Mouse (Mus musculus) lung, embryonic 15.5 days (tissue): Measurements from ENCODE around the gene Slc20a1. TPM values are rescaled to one million over a fixed set of nuclear protein-coding genes. Genes with fewer than 3 reads are reported as not detected.

ENCODE experiments used
- ATAC-seq: fragments of 200-750 bp; cut with Nextera tagmentation; 2 replicates; pipeline ENCODE4 v1.8.0; 2017; ENCODE audit warnings: moderate number of reproducible peaks, borderline replicate concordance; ENCODE audit not compliant: low FRiP score, low TSS enrichment; ENCODE audit errors: extremely low read depth
- H3K27ac ChIP-seq: fragments of 300-500 bp; sonication (generic); 2 replicates; pipeline ENCODE4 v1.5.1; 2015; ENCODE audit warnings: moderate library complexity, mild to moderate bottlenecking, inconsistent platforms
- H3K27me3 ChIP-seq: fragments of 300-500 bp; sonication (generic); 2 replicates; pipeline ENCODE4 v1.6.1; 2015; ENCODE audit warnings: inconsistent platforms
- H3K36me3 ChIP-seq: fragments of 300-500 bp; sonication (generic); 2 replicates; pipeline ENCODE4 v1.6.1; 2015; ENCODE audit warnings: inconsistent platforms
- H3K4me1 ChIP-seq: fragments of 300-500 bp; sonication (generic); 2 replicates; pipeline ENCODE4 v1.6.1; 2015; ENCODE audit warnings: inconsistent platforms
- H3K4me2 ChIP-seq: fragments of 300-500 bp; sonication (generic); 2 replicates; pipeline ENCODE4 v1.6.1; 2015; ENCODE audit warnings: inconsistent platforms, mild to moderate bottlenecking, moderate library complexity
- H3K4me3 ChIP-seq: fragments of 300-500 bp; sonication (generic); 2 replicates; pipeline ENCODE4 v1.5.1; 2015; ENCODE audit warnings: mild to moderate bottlenecking, inconsistent platforms
- H3K9ac ChIP-seq: fragments of 300-500 bp; sonication (generic); 2 replicates; pipeline ENCODE4 v1.6.1; 2015; ENCODE audit warnings: inconsistent platforms
- H3K9me3 ChIP-seq: fragments of 300-500 bp; sonication (generic); 2 replicates; pipeline ENCODE4 v1.6.1; 2016; ENCODE audit warnings: inconsistent platforms
- WGBS: fragments of 180-500 bp; shearing (Covaris S2); methylation state at CpG from one replicate; pipeline ENCODE4 v1.1.7; 2015; 5-methylcytosine and 5-hydroxymethylcytosine counted together
- polyA plus RNA-seq: library from polyadenylated mRNA; unstranded; fragments of >200 nt; fragmentation: Nextera tagmentation; extraction: Ambion mirVana; gene quantifications from 2 replicates; pipeline ENCODE4 v1.2.1, GENCODE M21; 2015

Slc20a1 gene
- polyA plus RNA-seq, 1 experiment from 2014 or later: 27.2 TPM

DNA sequence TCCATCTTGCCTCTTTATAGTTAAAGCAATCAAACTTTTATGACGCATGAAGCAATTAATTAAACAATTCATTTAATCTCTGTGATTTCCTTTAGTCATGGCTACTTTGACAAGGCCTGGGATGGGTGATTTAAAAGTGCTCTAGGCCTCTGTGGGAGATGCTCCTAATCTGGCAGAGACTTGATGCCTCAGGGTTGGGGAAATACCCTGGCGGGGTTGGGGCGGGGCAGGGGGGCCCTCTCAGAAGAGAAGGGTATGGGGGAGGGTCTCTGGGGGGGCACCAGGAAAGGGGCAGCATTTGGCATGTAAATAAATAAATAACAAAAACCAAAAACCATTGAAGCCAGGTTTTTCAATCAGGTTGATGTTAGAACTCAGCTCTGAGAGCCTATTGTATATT lies 20.9 kb upstream of the Slc20a1 start:
- H3K9ac ChIP-seq: no peak overlapping the region
- no peak overlapping the region for H3K27ac ChIP-seq
- H3K4me3 ChIP-seq: no peak overlapping the region
- WGBS: 69% methylated on average over 3 of the region's 3 CpGs
- no peak overlapping the region for H3K4me2 ChIP-seq
- no peaks in the 10 kb centered on the region for H3K27me3 ChIP-seq
- H3K36me3 ChIP-seq: no peaks in the 10 kb centered on the region
- no peaks in the 10 kb centered on the region for H3K9me3 ChIP-seq
- ATAC-seq: no peak
- 0 out of 2 replicates have a peak, but pooled peaks cover 9% of the 10 kb centered on the region for H3K4me1 ChIP-seq

DNA sequence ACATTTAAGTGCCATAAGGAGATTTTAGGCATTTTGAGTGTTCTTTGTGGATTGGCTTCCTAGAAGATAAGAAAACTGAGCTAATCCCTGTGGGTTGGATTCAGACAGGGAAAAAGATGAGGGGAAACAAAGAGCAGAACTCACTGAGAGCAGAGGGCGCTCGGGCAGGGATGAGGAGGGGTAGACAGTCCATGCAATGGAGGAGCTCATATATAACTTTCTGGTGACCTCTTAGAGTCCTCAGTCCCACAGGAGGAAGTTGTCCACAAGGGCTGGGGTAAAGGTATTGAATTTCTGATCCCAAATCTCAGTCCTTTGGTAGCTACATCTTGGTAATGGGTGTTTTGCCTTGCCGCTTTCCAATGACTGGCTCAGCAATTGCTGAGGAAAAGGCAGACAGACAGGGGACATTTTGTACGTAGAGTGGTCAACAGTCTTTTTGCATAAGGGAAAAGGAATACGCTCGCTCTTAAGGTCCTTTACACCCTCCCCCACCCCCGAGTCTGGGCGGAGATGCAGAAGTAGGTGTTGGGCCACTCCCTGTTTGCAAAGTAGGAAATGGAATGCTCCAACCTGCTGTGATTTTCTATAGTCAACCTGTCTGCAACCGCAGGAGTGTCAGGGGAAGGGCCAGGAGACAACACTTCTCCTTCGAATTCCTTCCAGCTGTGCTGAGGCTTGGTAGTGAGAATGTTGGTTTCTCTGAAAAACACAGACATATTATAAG lies 20.2 kb upstream of the Slc20a1 start:
- 0 out of 2 replicates have a peak, but pooled peaks cover 9% of the 10 kb centered on the region for H3K4me1 ChIP-seq
- no peak overlapping the region for H3K4me3 ChIP-seq
- no peak overlapping the region for H3K9ac ChIP-seq
- WGBS: 32% methylated on average over 10 of the region's 10 CpGs
- H3K27ac ChIP-seq: 0 out of 2 replicates have a peak overlapping the region, but pooled peaks have one; percentile 11
- no peaks in the 10 kb centered on the region for H3K27me3 ChIP-seq
- no peaks in the 10 kb centered on the region for H3K9me3 ChIP-seq
- peak overlapping the region; percentile 12 for H3K4me2 ChIP-seq
- peak; percentile 37; the same call in 1 of the 2 replicates for ATAC-seq
- H3K36me3 ChIP-seq: no peaks in the 10 kb centered on the region

DNA sequence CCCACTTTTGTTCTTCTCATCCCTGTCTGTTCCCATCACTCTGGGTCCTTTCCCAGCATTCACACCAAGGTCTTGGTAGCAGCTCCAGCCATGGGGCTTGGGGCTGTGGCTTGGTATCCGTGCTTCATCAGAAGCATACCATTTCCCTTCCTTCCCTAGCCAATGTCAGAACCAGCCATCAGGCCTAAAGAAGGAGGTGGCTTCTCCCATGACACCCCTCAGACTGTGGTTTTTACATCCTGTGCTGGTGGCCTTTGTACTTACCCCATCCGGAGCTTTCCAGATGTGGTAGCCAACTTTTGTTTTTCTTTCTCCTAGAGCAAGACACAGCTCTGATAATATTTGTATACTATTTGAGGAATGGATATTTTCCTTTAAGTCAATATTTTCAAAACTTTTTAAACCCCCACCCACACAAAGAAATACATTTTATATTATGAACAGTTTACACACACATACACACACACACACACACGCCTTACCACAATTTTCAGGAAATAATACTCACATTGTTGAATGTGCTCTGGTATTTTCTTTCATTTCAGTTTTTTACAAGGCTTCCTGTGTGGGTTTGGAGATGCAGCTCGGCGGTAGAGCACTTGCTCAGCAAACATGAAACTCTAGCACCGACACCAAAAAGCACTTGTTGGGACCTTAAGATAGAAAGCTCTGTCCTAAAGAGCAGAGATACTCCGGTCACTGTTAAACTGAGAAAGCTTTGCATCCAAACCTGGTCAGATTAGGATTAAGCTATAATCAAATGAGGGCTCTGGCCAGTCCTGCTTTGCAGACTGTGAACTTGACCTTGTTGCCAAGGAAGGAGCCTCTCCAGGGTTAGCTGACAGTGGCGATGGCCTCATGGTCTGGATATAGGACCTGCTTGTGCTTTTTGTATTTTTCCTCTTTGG lies 18.4 kb upstream of the Slc20a1 start:
- H3K4me3 ChIP-seq: no peak overlapping the region
- H3K9ac ChIP-seq: no peak overlapping the region
- no peaks in the 10 kb centered on the region for H3K36me3 ChIP-seq
- no peaks in the 10 kb centered on the region for H3K27me3 ChIP-seq
- no peaks in the 10 kb centered on the region for H3K9me3 ChIP-seq
- 55% methylated on average over 8 of the region's 8 CpGs for WGBS
- H3K4me1 ChIP-seq: 0 out of 2 replicates have a peak, but pooled peaks cover 7% of the 10 kb centered on the region
- no peak overlapping the region for H3K4me2 ChIP-seq
- no peak overlapping the region for H3K27ac ChIP-seq
- no peak for ATAC-seq

DNA sequence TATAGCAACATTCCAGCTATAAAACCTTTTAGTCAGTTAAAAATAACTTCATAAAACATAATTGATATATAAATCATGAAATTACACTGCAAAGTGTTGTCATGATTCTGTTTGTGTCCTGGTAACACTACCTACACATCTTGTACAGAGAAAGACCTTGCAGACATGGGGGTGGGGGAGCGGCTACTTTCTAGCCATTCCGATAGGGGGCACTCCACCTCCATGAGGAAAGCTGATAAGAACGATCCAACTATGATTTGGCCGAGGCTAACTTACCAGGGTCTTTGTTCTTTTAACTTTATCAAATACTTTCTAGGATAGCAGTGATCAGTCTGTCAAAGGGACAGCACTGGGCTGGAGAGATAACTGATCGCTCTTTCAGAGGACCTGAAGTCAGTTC lies 17.1 kb upstream of the Slc20a1 start:
- H3K4me2 ChIP-seq: no peak overlapping the region
- H3K4me1 ChIP-seq: 0 out of 2 replicates have a peak, but pooled peaks cover 4% of the 10 kb centered on the region
- H3K36me3 ChIP-seq: no peaks in the 10 kb centered on the region
- H3K4me3 ChIP-seq: no peak overlapping the region
- no peak overlapping the region for H3K9ac ChIP-seq
- no peak overlapping the region for H3K27ac ChIP-seq
- H3K9me3 ChIP-seq: no peaks in the 10 kb centered on the region
- 77% methylated on average over 5 of the region's 5 CpGs for WGBS
- no peaks in the 10 kb centered on the region for H3K27me3 ChIP-seq
- ATAC-seq: no peak

DNA sequence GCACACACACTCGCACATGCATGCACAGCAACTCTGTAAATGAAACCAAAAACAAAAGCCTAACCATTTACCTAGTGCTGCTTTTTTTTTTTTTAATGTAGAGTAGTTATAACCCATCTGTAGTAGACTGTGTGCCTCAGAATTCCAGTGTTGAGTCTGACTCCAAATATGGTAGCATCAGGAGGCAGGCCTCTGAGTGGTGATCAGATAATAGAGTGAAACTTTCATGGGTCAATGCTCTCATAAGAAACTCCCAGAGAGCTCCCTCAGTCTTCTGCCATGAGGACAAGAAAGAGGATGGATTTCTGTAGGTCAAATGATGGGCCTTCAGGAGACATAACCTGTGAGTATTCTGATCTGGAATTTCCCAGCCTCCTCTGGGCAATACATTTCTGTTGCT lies 16.2 kb upstream of the Slc20a1 start:
- H3K9ac ChIP-seq: no peak overlapping the region
- H3K27ac ChIP-seq: no peak overlapping the region
- 0 out of 2 replicates have a peak, but pooled peaks cover 4% of the 10 kb centered on the region for H3K4me1 ChIP-seq
- no peaks in the 10 kb centered on the region for H3K27me3 ChIP-seq
- 95% methylated on average over 1 of the region's 1 CpGs for WGBS
- H3K9me3 ChIP-seq: no peaks in the 10 kb centered on the region
- no peak overlapping the region for H3K4me3 ChIP-seq
- no peaks in the 10 kb centered on the region for H3K36me3 ChIP-seq
- ATAC-seq: no peak
- H3K4me2 ChIP-seq: no peak overlapping the region

DNA sequence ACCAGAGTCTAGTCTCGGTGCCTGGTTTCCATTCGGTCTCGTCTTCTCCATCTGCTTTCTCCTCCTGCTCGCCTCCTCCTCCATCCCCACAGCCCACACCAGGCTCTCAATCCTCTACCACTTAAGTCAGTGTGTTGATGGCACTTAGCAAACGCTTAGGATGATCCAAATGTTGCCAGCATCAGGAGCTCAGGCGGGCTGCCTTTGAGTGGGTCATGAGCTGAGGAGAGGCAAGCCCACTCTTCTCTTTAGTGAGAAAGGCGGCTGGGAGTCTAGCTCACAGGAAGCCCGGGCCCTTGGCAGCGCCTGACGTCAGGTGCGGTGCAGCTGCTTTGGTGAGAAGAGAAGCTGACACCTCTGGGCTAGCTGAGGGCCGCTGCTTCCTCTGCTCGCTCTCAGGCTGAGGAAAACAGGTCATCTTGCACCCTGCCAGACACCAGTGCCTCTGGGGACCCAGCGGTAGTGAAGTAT lies 15.0 kb upstream of the Slc20a1 start:
- Histone ChIP-seq H3K27me3 (no peaks in the 10 kb centered on the region), H3K27ac (no peak overlapping the region), H3K36me3 (no peaks in the 10 kb centered on the region), H3K4me1 (no peaks in the 10 kb centered on the region), H3K4me3 (no peak overlapping the region), H3K9ac (no peak overlapping the region), H3K9me3 (no peaks in the 10 kb centered on the region), H3K4me2 (no peak overlapping the region)
- no peak for ATAC-seq
- WGBS: 41% methylated on average over 14 of the region's 14 CpGs

GRCm38 (mm10) chr2:129184853-129185252 lies 13.7 kb upstream of the Slc20a1 start:
- Histone ChIP-seq H3K9ac (no peak overlapping the region), H3K4me1 (no peaks in the 10 kb centered on the region), H3K27me3 (no peaks in the 10 kb centered on the region), H3K4me3 (no peak overlapping the region), H3K4me2 (no peak overlapping the region), H3K27ac (no peak overlapping the region), H3K9me3 (no peaks in the 10 kb centered on the region), H3K36me3 (no peaks in the 10 kb centered on the region)
- ATAC-seq: no peak
- 76% methylated on average over 1 of the region's 1 CpGs for WGBS

GRCm38 (mm10) chr2:129185611-129186290 lies 12.8 kb upstream of the Slc20a1 start:
- no peaks in the 10 kb centered on the region for H3K9me3 ChIP-seq
- ATAC-seq: no peak
- 66% methylated on average over 10 of the region's 10 CpGs for WGBS
- H3K4me1 ChIP-seq: no peaks in the 10 kb centered on the region
- H3K27me3 ChIP-seq: no peaks in the 10 kb centered on the region
- H3K4me3 ChIP-seq: no peak overlapping the region
- no peak overlapping the region for H3K27ac ChIP-seq
- no peak overlapping the region for H3K4me2 ChIP-seq
- H3K9ac ChIP-seq: no peak overlapping the region
- H3K36me3 ChIP-seq: no peaks in the 10 kb centered on the region

DNA sequence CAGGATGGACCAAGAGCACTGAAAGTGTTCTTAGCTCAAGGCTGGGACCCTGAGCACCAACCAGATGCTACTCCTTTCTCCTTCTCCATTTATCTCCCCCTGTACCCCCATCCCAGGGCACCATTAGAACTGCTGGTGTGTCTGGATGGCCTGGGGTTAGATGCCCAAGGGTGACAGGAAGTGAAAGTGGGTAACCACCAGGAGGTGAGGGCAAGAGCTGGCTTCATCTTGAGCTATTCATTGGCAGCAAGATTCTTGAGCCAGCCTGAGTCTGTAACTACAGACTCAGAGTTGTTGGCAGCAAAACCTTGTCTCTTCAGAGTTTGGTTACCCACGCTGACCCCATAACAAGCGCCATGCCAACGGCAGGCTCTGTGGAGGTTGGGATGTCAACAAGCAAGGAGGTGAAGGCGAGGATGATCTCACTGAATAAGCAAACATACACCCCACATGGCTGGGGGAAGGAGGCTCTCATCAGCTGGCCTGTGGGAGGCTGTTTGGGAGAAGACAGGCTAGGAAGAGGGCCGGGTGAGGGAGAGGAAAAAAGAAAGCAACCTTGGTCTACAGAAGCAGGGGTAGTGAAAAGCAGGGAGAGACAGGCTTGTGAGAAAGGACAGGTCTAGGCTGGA lies 12.2 kb upstream of the Slc20a1 start:
- no peak overlapping the region for H3K4me3 ChIP-seq
- no peaks in the 10 kb centered on the region for H3K4me1 ChIP-seq
- WGBS: 35% methylated on average over 5 of the region's 5 CpGs
- H3K4me2 ChIP-seq: no peak overlapping the region
- no peak for ATAC-seq
- no peak overlapping the region for H3K27ac ChIP-seq
- no peaks in the 10 kb centered on the region for H3K27me3 ChIP-seq
- no peak overlapping the region for H3K9ac ChIP-seq
- no peaks in the 10 kb centered on the region for H3K36me3 ChIP-seq
- H3K9me3 ChIP-seq: no peaks in the 10 kb centered on the region

DNA sequence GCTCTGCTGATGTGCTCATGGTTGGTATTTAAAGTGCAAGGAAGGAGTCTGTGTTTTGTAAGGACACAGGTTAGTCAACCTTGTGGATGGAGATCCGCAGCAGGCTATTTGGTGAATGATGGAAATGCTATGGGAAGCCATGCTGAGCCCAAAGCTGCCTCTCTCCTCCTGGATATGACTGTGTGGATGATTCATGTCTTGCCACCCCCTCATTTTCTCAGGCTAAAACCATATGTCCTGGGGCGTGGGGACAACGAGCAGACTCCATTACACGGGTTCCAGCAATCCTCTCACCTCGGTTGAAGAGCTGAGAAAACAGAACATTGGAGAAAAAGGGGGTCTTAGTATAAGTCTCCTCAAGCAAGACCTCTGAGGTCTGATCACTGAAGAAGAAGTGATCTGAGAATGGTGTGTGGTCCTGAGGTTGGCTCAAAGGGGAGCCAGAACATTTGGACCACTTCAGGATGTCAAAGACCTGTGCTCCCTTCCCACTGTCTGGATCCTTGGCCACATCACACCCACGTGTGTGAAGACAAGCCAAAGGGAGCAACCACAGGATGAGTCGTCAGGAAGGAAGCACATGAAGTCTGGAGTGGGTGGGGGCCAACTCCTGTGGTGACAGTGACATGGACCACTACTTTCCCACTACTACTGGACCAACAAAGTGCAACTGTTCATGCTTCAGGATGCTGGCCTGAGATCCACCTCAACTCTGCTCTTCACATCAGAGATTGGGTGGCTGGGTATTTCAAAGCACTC lies 6.0 kb upstream of the Slc20a1 start:
- Histone ChIP-seq H3K4me2 (no peak overlapping the region), H3K9me3 (no peaks in the 10 kb centered on the region), H3K27ac (no peak overlapping the region), H3K4me1 (peaks cover 4% of the 10 kb centered on the region; the same call in 1 of the 2 replicates), H3K4me3 (no peak overlapping the region), H3K36me3 (no peaks in the 10 kb centered on the region), H3K9ac (no peak overlapping the region), H3K27me3 (no peaks in the 10 kb centered on the region)
- 78% methylated on average over 7 of the region's 7 CpGs for WGBS
- no peak for ATAC-seq

DNA sequence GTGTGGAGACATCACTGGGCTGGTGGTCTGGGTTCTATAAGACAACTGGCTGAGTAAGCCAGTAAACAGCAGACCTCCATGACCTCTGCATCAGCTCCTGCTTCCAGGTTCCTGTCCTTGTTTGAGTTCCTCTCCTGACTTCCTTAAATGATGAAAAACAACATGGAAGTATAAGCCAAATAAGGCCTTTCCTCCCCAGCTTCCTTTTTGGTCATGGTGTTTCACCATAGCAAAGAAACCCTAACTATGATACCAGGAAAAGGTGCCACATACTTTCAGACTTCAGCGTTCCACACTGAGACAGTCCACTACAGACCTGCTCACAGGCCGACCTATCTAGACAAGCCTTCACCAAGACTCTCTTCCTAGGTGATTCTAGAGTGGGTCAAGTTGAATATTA lies 2.2 kb upstream of the Slc20a1 start:
- H3K27me3 ChIP-seq: no peaks in the 10 kb centered on the region
- 99% methylated on average over 2 of the region's 2 CpGs for WGBS

More for the DNA sequence above, 2.2 kb upstream of the Slc20a1 start:
- no peak overlapping the region for H3K27ac ChIP-seq
- H3K4me1 ChIP-seq: peaks cover 19% of the 10 kb centered on the region
- no peak for ATAC-seq
- H3K9me3 ChIP-seq: no peaks in the 10 kb centered on the region
- no peak overlapping the region for H3K4me2 ChIP-seq
- no peak overlapping the region for H3K4me3 ChIP-seq
- H3K36me3 ChIP-seq: no peaks in the 10 kb centered on the region
- H3K9ac ChIP-seq: no peak overlapping the region
